Mouse (Mus musculus) stomach, embryonic 14.5 days (tissue): ENCODE data around the gene Csrnp3. TPM values are rescaled to one million over a fixed set of nuclear protein-coding genes. Genes with fewer than 3 reads are reported as not detected.

Source experiments
- ATAC-seq: fragments of 200-750 bp; cut with Nextera tagmentation; 2 replicates; pipeline ENCODE4 v1.8.0; 2017; ENCODE audit warnings: low read depth, moderate TSS enrichment; ENCODE audit not compliant: insufficient number of reproducible peaks, insufficient read depth, low FRiP score
- H3K27ac ChIP-seq: fragments of 300-500 bp; sonication (generic); 2 replicates; pipeline ENCODE4 v1.5.1; 2014; ENCODE audit warnings: mild to moderate bottlenecking, low read length, moderate library complexity, mixed read lengths
- H3K27me3 ChIP-seq: fragments of 300-500 bp; sonication (generic); 2 replicates; pipeline ENCODE4 v1.6.1; 2014; ENCODE audit warnings: low read length, control low read depth, mixed read lengths; ENCODE audit not compliant: control insufficient read depth, insufficient read depth
- H3K36me3 ChIP-seq: fragments of 300-500 bp; sonication (generic); 2 replicates; pipeline ENCODE4 v1.6.1; 2014; ENCODE audit warnings: mild to moderate bottlenecking, control low read depth, low read length, moderate library complexity, mixed read lengths; ENCODE audit not compliant: control insufficient read depth, insufficient read depth
- H3K4me1 ChIP-seq: fragments of 300-500 bp; sonication (generic); 2 replicates; pipeline ENCODE4 v1.6.1; 2014; ENCODE audit warnings: low read length, control low read depth, mixed read lengths; ENCODE audit not compliant: control insufficient read depth, insufficient read depth
- H3K4me2 ChIP-seq: fragments of 300-500 bp; sonication (generic); replicated peaks from 2 replicates; pipeline ENCODE4 v1.6.1; 2014; ENCODE audit warnings: low read depth, low read length, control low read depth
- H3K4me3 ChIP-seq: fragments of 300-500 bp; sonication (generic); 2 replicates; pipeline ENCODE4 v1.5.1; 2014; ENCODE audit warnings: low read depth, low read length, control low read depth
- H3K9ac ChIP-seq: fragments of 300-500 bp; sonication (generic); replicated peaks from 2 replicates; pipeline ENCODE4 v1.6.1; 2014; ENCODE audit warnings: low read depth, mild to moderate bottlenecking, control low read depth, low read length, moderate library complexity, mixed read lengths
- H3K9me3 ChIP-seq: fragments of 300-500 bp; sonication (generic); 2 replicates; pipeline ENCODE4 v1.6.1; 2016; ENCODE audit warnings: low read depth, low read length, control low read depth; ENCODE audit not compliant: control insufficient read depth
- WGBS: fragments of 180-500 bp; shearing (Covaris S2); extraction: QIAGEN DNeasy Blood & Tissue Kit; methylation state at CpG from one replicate; pipeline ENCODE4 v1.1.7; 2014; 5-methylcytosine and 5-hydroxymethylcytosine counted together
- polyA plus RNA-seq: library from polyadenylated mRNA; unstranded; fragments of >200 nt; fragmentation: Nextera tagmentation; extraction: Ambion mirVana; gene quantifications from 2 replicates; pipeline ENCODE4 v1.2.1, GENCODE M21; 2014

The Csrnp3 gene
- polyA plus RNA-seq, 1 experiment from 2014 or later: 4.2 TPM

DNA sequence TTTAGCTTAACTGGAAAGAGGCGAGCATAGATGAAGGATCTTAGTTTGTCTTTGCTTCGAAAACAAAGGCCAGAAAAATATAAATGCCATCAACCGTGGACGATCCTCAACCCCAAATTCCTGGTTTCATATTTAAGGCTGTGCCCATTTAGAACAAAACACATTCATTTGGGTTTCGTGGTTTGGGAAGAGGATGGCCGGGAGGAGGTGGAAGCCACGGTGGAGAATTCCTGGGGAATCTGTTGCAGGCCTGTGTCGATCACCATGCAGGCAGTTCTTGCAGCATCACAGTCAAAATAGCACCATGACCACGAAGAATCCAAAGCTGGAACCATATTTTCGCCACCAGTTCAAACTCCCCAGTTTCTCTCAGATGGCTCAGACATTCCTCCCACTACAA, 217.7 kb downstream of the Csrnp3 start:
- H3K27ac ChIP-seq: no peak overlapping the region
- no peaks in the 10 kb centered on the region for H3K36me3 ChIP-seq
- H3K4me1 ChIP-seq: no peaks in the 10 kb centered on the region
- no peaks in the 10 kb centered on the region for H3K9me3 ChIP-seq
- no peak overlapping the region for H3K4me2 ChIP-seq
- H3K27me3 ChIP-seq: no peaks in the 10 kb centered on the region
- H3K4me3 ChIP-seq: no peak overlapping the region
- no peak overlapping the region for H3K9ac ChIP-seq
- WGBS: 89% methylated on average over 10 of the region's 10 CpGs
- ATAC-seq: no peak

DNA sequence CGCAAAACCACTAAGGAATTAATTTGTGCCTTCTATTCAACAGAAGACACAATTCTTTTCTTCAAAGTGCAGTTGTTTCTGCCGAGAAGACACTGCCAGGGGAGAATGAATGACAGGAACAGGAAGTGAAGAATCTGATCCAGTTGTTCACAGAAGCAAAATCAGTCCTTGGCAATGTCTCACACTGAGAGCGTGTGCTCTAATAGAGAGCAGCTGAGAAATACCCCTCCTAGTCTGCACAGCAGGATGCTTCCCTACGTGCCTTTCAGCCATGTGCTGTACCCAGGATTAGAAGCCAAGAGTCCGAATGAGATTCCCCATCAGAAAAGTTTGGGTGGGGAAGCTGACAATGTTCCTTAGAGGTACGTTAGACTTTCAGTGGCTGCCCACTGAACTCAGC, 223.9 kb downstream of the Csrnp3 start:
- ATAC-seq: no peak
- 39% methylated on average over 6 of the region's 6 CpGs for WGBS
- Histone ChIP-seq H3K4me3 (no peak overlapping the region), H3K4me1 (no peaks in the 10 kb centered on the region), H3K9me3 (no peaks in the 10 kb centered on the region), H3K4me2 (no peak overlapping the region), H3K9ac (no peak overlapping the region), H3K27me3 (no peaks in the 10 kb centered on the region), H3K36me3 (no peaks in the 10 kb centered on the region), H3K27ac (no peak overlapping the region)

DNA sequence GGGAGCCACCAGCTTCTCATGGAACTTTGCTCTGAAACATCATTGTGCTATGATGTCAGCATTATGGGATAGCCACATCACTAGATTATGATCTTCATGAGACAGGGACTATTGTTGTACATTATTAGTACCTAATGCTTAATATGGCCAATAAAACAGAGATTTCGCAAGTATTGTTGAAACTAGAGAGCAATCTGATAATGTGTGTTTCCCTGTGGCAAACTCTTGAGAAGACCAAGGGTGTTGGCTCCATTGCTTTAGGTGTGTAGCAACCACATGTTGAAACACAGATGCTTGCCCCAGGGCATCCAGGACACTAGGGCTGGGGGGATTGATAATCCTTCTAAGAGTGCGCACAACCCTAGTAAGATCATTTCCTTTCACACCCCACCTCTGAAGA, 235.2 kb downstream of the Csrnp3 start:
- H3K9me3 ChIP-seq: no peaks in the 10 kb centered on the region
- H3K4me2 ChIP-seq: no peak overlapping the region
- no peak overlapping the region for H3K27ac ChIP-seq
- no peaks in the 10 kb centered on the region for H3K36me3 ChIP-seq
- 96% methylated on average over 2 of the region's 2 CpGs for WGBS
- no peak for ATAC-seq
- H3K9ac ChIP-seq: no peak overlapping the region
- H3K4me3 ChIP-seq: no peak overlapping the region
- no peaks in the 10 kb centered on the region for H3K4me1 ChIP-seq
- H3K27me3 ChIP-seq: no peaks in the 10 kb centered on the region

Other genes with a start within 250 kb of the Csrnp3 start
- 4.5 and 5.1 TPM in 2 replicates for gene Scn2a, start 225.0 kb upstream of the Csrnp3 start, polyA plus RNA-seq